Comparison of ENCODE assay signal across 15 mouse cellular contexts in genomic region chr5:4893206-4893851, GRCm38 (mm10).
DNase-seq lines count a peak whose midpoint lies in the region; ATAC-seq and TF ChIP-seq lines count a peak whose summit lies in the region.
"Had no signal": no experiment of that assay in that cellular context is flagged by ENCODE, and none has a peak within 500 bp of the region (broad histone marks: within the 10 kb centered on the region; RNA-seq: fewer than 3 reads in every experiment).

No protein-coding gene starts in this region.

- no peak for TF ChIP-seq CTCF in lung, embryonic 14.5 days (IDR thresholded peaks at IDR 0.05; ENCODE audit: low read depth)

- DNase-seq in forebrain, embryonic 10.5 days (ENCODE audit: extremely low spot score, low spot score), result no peak
- DNase-seq in lung, embryonic 14.5 days, result peak; percentile 59
- DNase-seq in lung, postnatal 36 days, result no peak
- DNase-seq in embryonic facial prominence, embryonic 10.5 days (ENCODE audit: low spot score), result no peak
- no peak for DNase-seq in thymus, adult 18-20 months
- DNase-seq: cerebellum, adult 8-10 months; gastrocnemius, postnatal 14 days; heart, postnatal 36 days; kidney, adult 2 months had no signal

- H3K9ac ChIP-seq in forebrain, embryonic 16.5 days (replicated peaks; ENCODE audit: low read depth, low read length), result no peak overlapping the region
- no peak overlapping the region for H3K9ac ChIP-seq in lung, embryonic 14.5 days
- no peak overlapping the region for H3K9ac ChIP-seq in midbrain, embryonic 12.5 days (replicated peaks)
- H3K9ac ChIP-seq: liver, embryonic 12.5 days had no signal

- peak overlapping the region; percentile 44 for H3K27ac ChIP-seq in forebrain, embryonic 16.5 days (ENCODE audit: low read length)
- H3K27ac ChIP-seq in forebrain, embryonic 10.5 days, result no peak overlapping the region
- H3K27ac ChIP-seq in lung, embryonic 14.5 days (ENCODE audit: low read depth), result peak overlapping the region; percentile 48; the same call in 1 of the 2 replicates
- 0 out of 2 replicates have a peak overlapping the region, but pooled peaks have one; percentile 67 for H3K27ac ChIP-seq in embryonic facial prominence, embryonic 10.5 days (replicated peaks)
- peak overlapping the region; percentile 58 for H3K27ac ChIP-seq in midbrain, embryonic 12.5 days (replicated peaks)
- H3K27ac ChIP-seq: layer of hippocampus, adult 2 months; liver, embryonic 12.5 days had no signal

- ATAC-seq in forebrain, embryonic 16.5 days, result peak; percentile 20
- ATAC-seq in lung, embryonic 14.5 days (ENCODE audit: insufficient read depth), result peak; percentile 24
- no peak for ATAC-seq in midbrain, embryonic 12.5 days (ENCODE audit: low FRiP score, low read depth)
- ATAC-seq in erythroid progenitor cell, adult 5-6 weeks (replicated peaks; ENCODE audit: low FRiP score, poor library complexity, severe bottlenecking), result no peak
- ATAC-seq: liver, embryonic 12.5 days had no signal

- H3K9me3 ChIP-seq in forebrain, embryonic 16.5 days (ENCODE audit: control insufficient read depth, low read length), result no peaks in the 10 kb centered on the region
- H3K9me3 ChIP-seq in forebrain, embryonic 10.5 days, result no peaks in the 10 kb centered on the region
- H3K9me3 ChIP-seq in lung, embryonic 14.5 days (ENCODE audit: low read depth, low read length), result no peaks in the 10 kb centered on the region
- H3K9me3 ChIP-seq in embryonic facial prominence, embryonic 10.5 days, result no peaks in the 10 kb centered on the region
- H3K9me3 ChIP-seq in midbrain, embryonic 12.5 days, result no peaks in the 10 kb centered on the region
- H3K9me3 ChIP-seq: liver, embryonic 12.5 days had no signal

- no peaks in the 10 kb centered on the region for H3K27me3 ChIP-seq in forebrain, embryonic 16.5 days (replicated peaks; ENCODE audit: control insufficient read depth, insufficient read depth, low read length)
- no peaks in the 10 kb centered on the region for H3K27me3 ChIP-seq in forebrain, embryonic 10.5 days (ENCODE audit: poor library complexity, severe bottlenecking)
- no peaks in the 10 kb centered on the region for H3K27me3 ChIP-seq in lung, embryonic 14.5 days (ENCODE audit: insufficient read depth, low read length)
- no peaks in the 10 kb centered on the region for H3K27me3 ChIP-seq in embryonic facial prominence, embryonic 10.5 days (replicated peaks; ENCODE audit: low read depth, poor library complexity, severe bottlenecking)
- no peaks in the 10 kb centered on the region for H3K27me3 ChIP-seq in midbrain, embryonic 12.5 days
- H3K27me3 ChIP-seq: liver, embryonic 12.5 days had no signal

- no peak overlapping the region for H3K4me2 ChIP-seq in forebrain, embryonic 16.5 days (ENCODE audit: low read length)
- no peak overlapping the region for H3K4me2 ChIP-seq in lung, embryonic 14.5 days
- H3K4me2 ChIP-seq in midbrain, embryonic 12.5 days (replicated peaks), result no peak overlapping the region
- H3K4me2 ChIP-seq: heart, embryonic 11.5 days; liver, embryonic 12.5 days had no signal

- WGBS in forebrain, embryonic 16.5 days, result 51% methylated on average over 5 of the region's 5 CpGs
- WGBS in forebrain, embryonic 10.5 days, result 91% methylated on average over 5 of the region's 5 CpGs
- WGBS in lung, embryonic 14.5 days, result 37% methylated on average over 5 of the region's 5 CpGs
- WGBS in embryonic facial prominence, embryonic 10.5 days, result 82% methylated on average over 5 of the region's 5 CpGs
- 71% methylated on average over 5 of the region's 5 CpGs for WGBS in midbrain, embryonic 12.5 days

- H3K36me3 ChIP-seq in forebrain, embryonic 16.5 days (ENCODE audit: control insufficient read depth, insufficient read depth), result no peaks in the 10 kb centered on the region
- no peaks in the 10 kb centered on the region for H3K36me3 ChIP-seq in forebrain, embryonic 10.5 days (replicated peaks)
- H3K36me3 ChIP-seq in lung, embryonic 14.5 days (ENCODE audit: insufficient read depth), result no peaks in the 10 kb centered on the region
- H3K36me3 ChIP-seq in embryonic facial prominence, embryonic 10.5 days (replicated peaks), result no peaks in the 10 kb centered on the region
- H3K36me3 ChIP-seq in midbrain, embryonic 12.5 days, result no peaks in the 10 kb centered on the region; the same call in 1 of the 2 replicates
- H3K36me3 ChIP-seq: liver, embryonic 12.5 days had no signal

- peaks cover 20% of the 10 kb centered on the region for H3K4me1 ChIP-seq in forebrain, embryonic 16.5 days (replicated peaks; ENCODE audit: control insufficient read depth, insufficient read depth, low read length)
- H3K4me1 ChIP-seq in forebrain, embryonic 10.5 days, result peaks cover 30% of the 10 kb centered on the region
- H3K4me1 ChIP-seq in lung, embryonic 14.5 days (ENCODE audit: insufficient read depth), result no peaks in the 10 kb centered on the region
- H3K4me1 ChIP-seq in embryonic facial prominence, embryonic 10.5 days, result peaks cover 40% of the 10 kb centered on the region
- H3K4me1 ChIP-seq in midbrain, embryonic 12.5 days, result peaks cover 5% of the 10 kb centered on the region
- H3K4me1 ChIP-seq: liver, embryonic 12.5 days had no signal

- H3K4me3 ChIP-seq in forebrain, embryonic 16.5 days (replicated peaks; ENCODE audit: low read length), result no peak overlapping the region
- no peak overlapping the region for H3K4me3 ChIP-seq in forebrain, embryonic 10.5 days
- no peak overlapping the region for H3K4me3 ChIP-seq in lung, embryonic 14.5 days (ENCODE audit: low read depth, low read length)
- no peak overlapping the region for H3K4me3 ChIP-seq in embryonic facial prominence, embryonic 10.5 days
- no peak overlapping the region for H3K4me3 ChIP-seq in midbrain, embryonic 12.5 days
- H3K4me3 ChIP-seq: layer of hippocampus, adult 2 months; liver, embryonic 12.5 days had no signal

Comparison
In these comparisons a context has a peak if more than half of its experiments do, and no peak if none do; other contexts are left out.
1. ATAC-seq: peak in forebrain, embryonic 16.5 days (single experiment) and lung, embryonic 14.5 days (single experiment); none in midbrain, embryonic 12.5 days (single experiment) and erythroid progenitor cell, adult 5-6 weeks (single experiment).